Mouse (Mus musculus): ENCODE measurements around the gene Gtpbp2.

Gtpbp2 gene

GRCm38 (mm10) chr17:46154336-46154735, 6.5 kb upstream of the Gtpbp2 start:
- DNase-seq (ENCODE audit: low spot score): no peak

DNA sequence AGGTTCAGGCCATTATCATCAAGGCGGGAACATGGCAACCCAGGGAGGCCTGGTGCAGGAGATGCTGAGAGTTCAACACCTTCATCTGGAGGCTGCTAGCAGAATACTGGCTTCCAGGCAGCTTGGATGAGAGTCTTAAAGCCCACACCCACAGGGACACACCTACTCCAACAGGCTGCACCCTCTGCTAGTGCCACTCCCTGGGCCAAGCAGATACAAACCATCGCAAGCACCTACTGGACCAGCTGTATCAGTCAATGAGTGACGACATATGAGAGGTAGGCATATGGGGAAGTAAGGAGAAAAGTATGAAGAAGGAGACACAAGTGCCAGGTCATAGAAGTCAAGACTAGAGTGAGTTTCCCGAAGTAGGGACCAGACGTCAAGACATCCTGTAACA, 4.2 kb upstream of the Gtpbp2 start:
- DNase-seq (ENCODE audit: low spot score): no peak

DNA sequence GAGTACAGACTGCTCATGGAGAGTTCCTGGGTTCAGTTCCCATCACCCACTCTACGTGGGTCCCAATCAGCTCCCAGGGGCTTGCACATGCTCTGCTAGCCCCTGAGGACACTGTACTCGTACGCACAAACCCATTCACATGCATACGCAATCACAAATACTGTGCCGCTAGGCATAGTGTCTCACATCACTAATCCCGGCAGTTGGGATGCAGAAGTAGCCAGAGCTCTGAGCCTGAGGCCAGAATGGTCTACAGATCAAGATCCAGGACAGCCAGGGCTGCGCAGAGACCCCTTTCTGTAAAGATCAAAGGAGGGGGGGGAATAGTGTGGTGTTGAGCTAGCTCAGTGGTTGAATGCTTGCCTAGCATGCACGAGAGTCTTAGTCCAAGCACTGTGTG, 3.7 kb upstream of the Gtpbp2 start:
- DNase-seq (ENCODE audit: low spot score): no peak

DNA sequence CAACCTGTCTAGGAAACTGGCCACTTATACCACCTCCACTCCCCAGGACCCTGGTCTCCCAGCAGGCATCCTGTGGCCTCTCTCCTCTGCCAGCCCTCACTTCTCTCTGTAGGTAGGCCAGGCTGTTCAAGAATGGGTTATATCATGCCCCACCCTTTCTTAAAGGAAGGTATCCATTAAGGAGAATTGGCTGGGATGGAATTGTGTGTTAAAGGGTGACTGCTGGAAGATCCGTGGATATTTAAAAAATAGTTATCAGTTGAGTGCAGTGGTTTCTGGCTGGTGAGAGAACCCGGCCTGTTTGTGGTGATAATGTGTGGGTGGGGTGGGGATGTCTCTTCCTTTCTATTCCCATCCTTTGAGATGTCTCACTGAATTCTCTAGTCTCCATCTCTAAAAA, 1.6 kb upstream of the Gtpbp2 start:
- DNase-seq (ENCODE audit: low spot score): no peak

DNA sequence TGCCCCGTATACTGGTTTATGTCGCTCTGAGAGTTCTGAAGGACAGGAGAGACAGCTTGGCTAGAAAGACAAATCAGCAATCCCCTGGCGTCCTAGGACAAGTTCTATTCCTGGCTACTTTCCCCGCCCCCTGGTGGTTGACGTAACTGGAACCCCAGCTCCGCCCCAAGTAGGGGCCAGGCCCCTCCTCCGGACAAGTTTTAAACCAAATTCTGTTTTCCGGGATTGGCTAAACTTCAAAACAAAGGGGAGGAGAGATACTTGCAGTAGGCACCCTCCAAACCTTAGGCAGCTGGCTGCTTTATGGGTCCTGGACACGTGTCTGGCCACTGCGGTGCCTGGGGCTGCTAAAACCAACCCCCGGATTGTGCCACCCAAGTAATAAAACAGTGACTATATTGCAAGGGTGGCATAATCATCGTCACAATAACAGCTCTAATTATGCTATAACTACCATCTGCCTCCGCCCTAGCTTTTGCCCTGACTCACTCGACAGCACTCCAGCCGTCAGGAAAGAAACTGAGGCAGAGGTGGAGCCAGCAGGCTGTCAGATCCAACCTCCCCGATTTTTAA, 656 bp upstream of the Gtpbp2 start:
- peak; percentile 84 for DNase-seq (ENCODE audit: low spot score)

GRCm38 (mm10) chr17:46161179-46161578, 347 bp downstream of the Gtpbp2 start:
- DNase-seq (ENCODE audit: low spot score): no peak

DNA sequence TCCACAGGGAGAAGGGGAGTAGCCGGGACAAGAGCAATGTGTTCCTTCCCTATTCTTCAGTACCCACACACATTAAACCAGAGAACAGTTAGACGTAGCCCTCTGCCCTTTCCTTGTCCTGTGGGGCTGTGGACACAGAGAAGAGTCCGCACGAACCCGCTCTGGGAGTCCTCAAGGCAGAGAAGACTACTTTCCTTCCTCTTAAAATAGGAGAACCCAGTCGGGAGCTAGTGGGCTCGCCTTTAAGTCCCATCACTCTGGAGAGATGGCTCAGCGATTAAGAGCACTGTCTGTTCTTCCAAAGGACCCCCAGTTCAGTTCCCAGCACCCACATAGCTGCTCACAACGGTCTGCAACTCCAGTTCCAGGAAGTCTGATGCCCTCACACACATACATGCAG, 878 bp downstream of the Gtpbp2 start:
- DNase-seq (ENCODE audit: low spot score): no peak

DNA sequence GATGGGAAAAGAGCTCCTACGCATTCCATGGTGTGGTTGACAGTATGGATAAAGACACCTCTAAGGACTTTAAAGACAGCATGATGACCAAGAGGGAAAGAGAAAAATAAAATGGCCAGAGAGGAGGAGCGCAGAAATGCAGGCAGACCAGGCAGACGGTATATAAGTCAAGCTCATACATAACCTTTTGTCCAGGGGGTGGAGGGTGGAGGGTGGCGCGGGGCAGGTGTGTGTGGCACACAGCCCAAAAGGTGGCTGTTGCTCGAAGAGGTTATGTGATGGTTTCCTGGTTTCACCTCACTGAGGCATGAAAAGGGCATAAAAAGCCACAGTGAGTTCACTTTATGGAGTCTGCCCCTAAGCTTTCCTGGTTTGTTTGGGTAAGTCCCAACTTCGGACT, 1.7 kb downstream of the Gtpbp2 start:
- no peak for DNase-seq (ENCODE audit: low spot score)

GRCm38 (mm10) chr17:46162951-46163421, 2.2 kb downstream of the Gtpbp2 start:
- no peak for DNase-seq (ENCODE audit: low spot score)

- no peak for DNase-seq (ENCODE audit: low spot score)
Observed at GRCm38 (mm10) chr17:46164301-46164700, 3.5 kb downstream of the Gtpbp2 start.

GRCm38 (mm10) chr17:46164791-46165190, 4.0 kb downstream of the Gtpbp2 start:
- DNase-seq (ENCODE audit: low spot score): no peak

- DNase-seq (ENCODE audit: low spot score): no peak
Observed at GRCm38 (mm10) chr17:46165460-46165859, 4.6 kb downstream of the Gtpbp2 start.

DNA sequence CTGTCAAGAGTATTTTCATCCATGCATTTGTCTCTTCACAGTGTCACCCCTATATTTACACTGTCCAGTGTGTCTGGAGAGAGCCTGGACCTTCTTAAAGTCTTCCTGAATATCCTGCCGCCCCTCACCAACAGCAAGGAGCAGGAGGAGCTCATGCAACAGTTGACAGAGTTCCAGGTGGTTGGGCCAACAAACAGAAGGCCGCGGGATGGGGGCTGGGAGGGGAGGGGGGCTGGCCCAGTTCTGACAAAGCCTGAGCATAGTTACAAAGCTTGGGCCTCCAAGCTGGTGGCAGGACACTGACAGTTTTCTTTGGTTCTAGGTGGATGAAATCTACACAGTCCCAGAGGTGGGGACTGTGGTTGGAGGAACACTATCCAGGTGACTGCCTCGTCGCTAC, 5.4 kb downstream of the Gtpbp2 start:
- DNase-seq (ENCODE audit: low spot score): no peak

GRCm38 (mm10) chr17:46167014-46167413, 6.2 kb downstream of the Gtpbp2 start:
- no peak for DNase-seq (ENCODE audit: low spot score)

GRCm38 (mm10) chr17:46168318-46168717, 7.5 kb downstream of the Gtpbp2 start:
- DNase-seq (ENCODE audit: low spot score): no peak

DNA sequence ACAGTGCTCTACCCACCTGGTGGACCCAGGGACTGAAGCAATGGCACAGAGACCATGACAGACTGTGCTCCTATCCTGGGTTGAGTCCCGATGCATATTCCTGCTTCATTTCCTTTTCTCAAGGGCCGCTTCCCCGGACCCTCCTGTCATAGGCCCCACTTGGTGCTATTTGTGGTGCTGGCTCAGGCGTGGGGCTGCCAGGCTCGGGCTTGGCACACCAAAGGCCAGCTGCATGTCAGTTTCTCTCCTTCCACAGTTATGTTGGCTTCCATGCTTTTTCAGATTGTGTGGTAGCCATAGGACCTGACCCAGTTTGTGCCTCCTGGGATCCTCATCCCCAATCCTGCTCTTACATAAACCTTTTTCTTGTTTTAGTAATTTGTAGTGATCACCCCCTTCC, 7.9 kb downstream of the Gtpbp2 start:
- no peak for DNase-seq (ENCODE audit: low spot score)

DNA sequence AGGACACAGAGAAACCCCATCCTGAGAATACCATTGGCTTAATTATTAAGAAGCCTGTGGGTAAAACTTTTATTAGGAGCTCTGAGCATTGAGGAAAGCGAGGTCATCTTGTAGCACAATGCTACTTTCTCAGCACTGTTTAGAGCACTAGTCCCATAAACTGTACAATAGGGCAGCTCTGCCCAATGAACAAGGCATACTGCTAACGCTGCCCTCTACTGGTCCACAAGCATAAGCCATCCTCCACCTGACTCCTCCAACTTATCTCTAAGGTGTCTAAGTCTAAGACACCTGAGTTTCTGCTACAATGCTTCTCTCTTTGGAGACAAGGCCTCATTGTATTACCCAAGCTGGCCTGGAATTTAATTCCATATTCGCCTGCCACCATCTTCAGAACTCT, 9.7 kb downstream of the Gtpbp2 start:
- no peak for DNase-seq (ENCODE audit: low spot score)

DNA sequence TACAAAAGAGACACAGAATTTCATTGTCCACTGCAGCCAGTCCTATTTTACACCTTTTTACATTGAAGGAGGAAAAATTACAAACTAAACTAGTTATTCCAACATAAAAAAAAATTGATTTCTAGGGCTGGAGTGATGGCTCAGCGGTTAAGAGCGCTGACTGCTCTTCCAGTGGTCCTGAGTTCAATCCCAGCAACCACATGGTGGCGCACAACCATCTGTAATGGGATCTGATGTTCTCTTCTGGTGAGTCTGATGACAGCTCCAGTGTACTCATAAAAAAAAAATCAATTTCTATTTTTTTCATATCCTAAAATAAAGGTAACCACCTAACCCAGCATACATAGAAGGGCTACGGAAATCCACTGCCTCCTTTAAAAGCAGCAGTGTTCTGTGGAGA, 21.4 kb downstream of the Gtpbp2 start:
- no peak for DNase-seq (ENCODE audit: low spot score)

GRCm38 (mm10) chr17:46188829-46189228, 28.0 kb downstream of the Gtpbp2 start:
- DNase-seq (ENCODE audit: low spot score): no peak

DNA sequence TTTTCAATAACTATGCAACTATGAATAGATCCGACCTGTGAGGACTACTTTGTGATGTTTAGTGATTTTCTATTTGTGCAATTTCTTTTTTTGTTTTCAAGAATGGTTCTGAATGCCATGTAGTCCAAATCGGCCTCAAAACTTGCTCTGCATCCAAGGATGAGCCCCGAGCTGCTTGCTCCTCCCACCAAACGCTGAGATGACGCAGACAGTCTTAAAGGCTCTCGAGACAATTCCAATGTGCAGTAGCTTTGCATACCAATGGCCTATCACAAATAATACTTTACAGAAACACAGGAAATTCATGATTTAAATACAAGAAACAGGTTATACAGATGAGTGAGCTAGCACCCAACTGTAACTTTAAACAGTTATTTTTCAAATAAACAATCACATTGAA, 40.3 kb downstream of the Gtpbp2 start:
- no peak for DNase-seq (ENCODE audit: low spot score)

DNA sequence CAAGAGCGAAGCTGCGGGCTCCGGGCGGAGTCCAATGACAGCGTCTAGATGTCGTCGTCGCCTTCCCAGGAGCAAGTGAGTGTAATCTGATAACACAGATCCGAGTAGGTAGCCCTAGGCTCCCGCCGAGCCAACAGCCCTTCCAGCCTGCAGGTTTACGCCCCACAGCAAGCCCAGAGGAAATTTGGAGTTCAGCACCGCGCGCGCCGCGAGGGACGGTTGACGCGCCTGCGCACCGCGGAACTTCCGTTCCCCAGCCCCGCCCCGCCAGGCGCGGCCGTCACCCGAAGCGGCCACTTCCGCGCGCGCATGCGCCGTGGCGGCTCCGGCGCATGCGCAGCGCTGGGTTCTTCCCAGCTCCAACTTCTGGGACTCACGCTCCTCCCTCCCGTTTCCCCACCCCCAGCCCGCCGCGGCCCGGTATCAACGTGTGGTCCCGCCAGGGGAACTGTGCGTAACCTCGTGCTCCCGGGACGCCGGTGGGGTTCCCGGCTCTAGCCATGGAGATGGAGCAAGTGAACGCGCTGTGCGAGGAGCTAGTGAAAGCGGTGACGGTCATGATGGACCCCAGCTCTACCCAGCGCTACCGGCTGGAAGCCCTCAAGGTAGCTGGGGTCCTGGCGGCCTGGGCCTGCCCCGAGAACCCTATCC, 41.7 kb downstream of the Gtpbp2 start, which contains the start of the genes Polh and Xpo5:
Polh (minus strand) TSS at position 225 of the 651 bp plus-strand sequence.
Xpo5 (plus strand) TSS at position 362 of the 651 bp plus-strand sequence.
- peak; percentile 92 for DNase-seq (ENCODE audit: low spot score)

- DNase-seq (ENCODE audit: low spot score): no peak
Observed at GRCm38 (mm10) chr17:46203078-46203477, 42.2 kb downstream of the Gtpbp2 start.

DNA sequence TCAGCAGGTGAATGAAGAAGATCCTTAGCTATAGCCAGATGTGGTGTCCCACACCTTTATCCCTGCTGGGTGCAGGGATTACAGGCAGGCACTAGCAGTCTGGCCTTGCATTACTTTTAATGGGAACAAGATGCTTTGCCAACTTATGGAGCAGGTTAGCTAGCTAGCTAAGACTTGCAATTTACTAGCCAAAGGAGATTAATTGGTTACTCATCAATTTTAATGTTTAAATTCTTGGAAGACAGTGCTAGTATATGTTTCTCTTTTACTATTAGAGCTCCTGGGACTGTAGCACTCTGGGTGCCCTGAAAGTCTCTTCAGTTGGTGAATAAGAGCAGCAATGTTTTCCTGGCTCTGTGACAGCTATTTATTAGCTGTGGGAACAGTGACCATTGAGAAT, 45.8 kb downstream of the Gtpbp2 start:
- no peak for DNase-seq (ENCODE audit: low spot score)

- no peak for DNase-seq (ENCODE audit: low spot score)
Observed at GRCm38 (mm10) chr17:46210550-46210949, 49.7 kb downstream of the Gtpbp2 start.
